Mouse (Mus musculus): ENCODE measurements around the gene Plk5. TPM values are rescaled to one million over a fixed set of nuclear protein-coding genes. Genes with fewer than 3 reads are reported as not detected.

Gene Plk5
- total RNA-seq, 2 experiments from 2014 or later = 3.1 to 5.1 TPM

- DNase-seq (ENCODE audit: extremely low spot score in 1 of 2, low spot score in 2 of 2) = peak; percentile 96 to 99
Measured at GRCm38 (mm10) chr10:80398719-80399190, 42.5 kb downstream of the Plk5 start.

GRCm38 (mm10) chr10:80399191-80399972 lies 43.1 kb downstream of the Plk5 start, which contains the start of gene Mbd3:
Mbd3 (minus strand) TSS chr10:80399550.
- peak; percentile 100 for DNase-seq (ENCODE audit: extremely low spot score in 1 of 2, low spot score in 2 of 2)
- intact Hi-C loops (cut with DNase I) = no loop called here

More at GRCm38 (mm10) chr10:80398719-80399190, 42.5 kb downstream of the Plk5 start:
- intact Hi-C loops (cut with DNase I) = no loop called here

- intact Hi-C loops (cut with DNase I) = no loop called here
- DNase-seq (ENCODE audit: extremely low spot score in 1 of 2, low spot score in 2 of 2) = no peak
Measured at GRCm38 (mm10) chr10:80399973-80400703, 43.9 kb downstream of the Plk5 start.

- intact Hi-C loops (cut with DNase I) = no loop called here
- DNase-seq (ENCODE audit: extremely low spot score in 1 of 2, low spot score in 2 of 2) = no peak
Measured at GRCm38 (mm10) chr10:80400704-80401161, 44.5 kb downstream of the Plk5 start.

- intact Hi-C loops (cut with DNase I) = no loop called here
- no peak for DNase-seq (ENCODE audit: extremely low spot score in 1 of 2, low spot score in 2 of 2)
Measured at GRCm38 (mm10) chr10:80403044-80403692, 46.9 kb downstream of the Plk5 start.

- no peak for DNase-seq (ENCODE audit: extremely low spot score in 1 of 2, low spot score in 2 of 2)
- intact Hi-C loops (cut with DNase I) = no loop called here
Measured at GRCm38 (mm10) chr10:80405481-80406173, 49.4 kb downstream of the Plk5 start.

GRCm38 (mm10) chr10:80406684-80407501 lies 50.6 kb downstream of the Plk5 start, which contains the start of gene Uqcr11:
Uqcr11 (minus strand) TSS chr10:80406830.
- intact Hi-C loops (cut with DNase I) = no loop called here
- DNase-seq (ENCODE audit: extremely low spot score in 1 of 2, low spot score in 2 of 2) = peak; percentile 92 to 94

- no peak for DNase-seq (ENCODE audit: extremely low spot score in 1 of 2, low spot score in 2 of 2)
- intact Hi-C loops (cut with DNase I) = no loop called here
Measured at GRCm38 (mm10) chr10:80407924-80408323, 51.7 kb downstream of the Plk5 start.

GRCm38 (mm10) chr10:80412656-80413541 lies 56.6 kb downstream of the Plk5 start:
- peak; percentile 80 to 82 for DNase-seq (ENCODE audit: extremely low spot score in 1 of 2, low spot score in 2 of 2)
- intact Hi-C loops (cut with DNase I) = no loop called here

Small RNAs within 50 kb of the gene (microRNA-seq; reads per million reads assigned to microRNA genes)
- not detected for gene Gm22721

Other genes starting within 250 kb of the Plk5 start
- 10 to 100 TPM; 81.6 to 93.4 TPM for gene Stk11, start 240.7 kb upstream of the Plk5 start, total RNA-seq (2021)
- 100 to 1,000 TPM; 342 to 379 TPM for gene Atp5d, start 217.8 kb upstream of the Plk5 start, total RNA-seq (2021)
- gene Cbarp, start 215.6 kb upstream of the Plk5 start, total RNA-seq (2021) = 100 to 1,000 TPM; 394 to 415 TPM
- 100 to 1,000 TPM in 1 of 2 experiments, 10 to 100 TPM in 1; 92.6 to 103 TPM for gene Midn, start 208.2 kb upstream of the Plk5 start, total RNA-seq (2021)
- 100 to 1,000 TPM; 138 to 151 TPM for gene Cirbp, start 190.5 kb upstream of the Plk5 start, total RNA-seq (2021)
- 1 to 10 TPM; 4.5 TPM for gene 1600002K03Rik, start 183.5 kb upstream of the Plk5 start, total RNA-seq (2021)
- gene Efna2, start 177.0 kb upstream of the Plk5 start, total RNA-seq (2021) = 10 to 100 TPM; 18.4 to 19.1 TPM
- gene Mum1, start 130.0 kb upstream of the Plk5 start, total RNA-seq (2021) = 10 to 100 TPM; 43.5 to 45.3 TPM
- gene Ndufs7, start 107.3 kb upstream of the Plk5 start, total RNA-seq (2021) = 100 to 1,000 TPM; 142 to 161 TPM
- 10 to 100 TPM; 25.9 to 26.0 TPM for gene Gamt, start 95.4 kb upstream of the Plk5 start, total RNA-seq (2021)
- 10 to 100 TPM; 95.2 to 98.6 TPM for gene Dazap1, start 95.0 kb upstream of the Plk5 start, total RNA-seq (2021)
- gene Rps15, start 64.0 kb upstream of the Plk5 start, total RNA-seq (2021) = 100 to 1,000 TPM; 784 to 803 TPM
- gene Apc2, start 60.5 kb upstream of the Plk5 start, total RNA-seq (2021) = 100 to 1,000 TPM; 175 to 194 TPM
- 10 to 100 TPM; 19.9 to 21.0 TPM for gene 2310011J03Rik, start 35.9 kb upstream of the Plk5 start, total RNA-seq (2021)
- gene Pcsk4, start 27.0 kb upstream of the Plk5 start, total RNA-seq (2021) = 1 to 10 TPM; 9.8 to 9.9 TPM
- gene Reep6, start 26.5 kb upstream of the Plk5 start, total RNA-seq (2021) = 10 to 100 TPM in 1 of 2 experiments, 1 to 10 TPM in 1; 9.3 to 10.1 TPM
- gene Adamtsl5, start 8.0 kb upstream of the Plk5 start, total RNA-seq (2021) = under 1 TPM; 0.66 to 0.85 TPM
- 10 to 100 TPM; 31.1 to 35.4 TPM for gene Mex3d, start 31.2 kb downstream of the Plk5 start, total RNA-seq (2021)
- 100 to 1,000 TPM; 121 to 124 TPM for gene Mbd3, start 43.1 kb downstream of the Plk5 start, total RNA-seq (2021)
- gene Uqcr11, start 50.4 kb downstream of the Plk5 start, total RNA-seq (2021) = 100 to 1,000 TPM; 508 to 513 TPM
- 10 to 100 TPM; 29.6 to 31.1 TPM for gene Tcf3, start 77.2 kb downstream of the Plk5 start, total RNA-seq (2021)
- gene Onecut3, start 138.4 kb downstream of the Plk5 start, total RNA-seq (2021) = not detected
- under 1 TPM; 0.14 to 0.49 TPM for gene Atp8b3, start 182.7 kb downstream of the Plk5 start, total RNA-seq (2021)
- 10 to 100 TPM; 49.5 to 49.6 TPM for gene Rexo1, start 205.1 kb downstream of the Plk5 start, total RNA-seq (2021)
- gene Klf16, start 220.9 kb downstream of the Plk5 start, total RNA-seq (2021) = 10 to 100 TPM; 40.1 to 46.3 TPM
- 100 to 1,000 TPM; 191 to 194 TPM for gene Abhd17a, start 233.9 kb downstream of the Plk5 start, total RNA-seq (2021)
- gene Scamp4, start 246.4 kb downstream of the Plk5 start, total RNA-seq (2021) = 10 to 100 TPM; 37.5 to 37.9 TPM
- gene Adat3, start 246.4 kb downstream of the Plk5 start, total RNA-seq (2021) = 1 to 10 TPM; 4.3 TPM
- gene Gm49322, start 249.6 kb downstream of the Plk5 start, total RNA-seq (2021) = 1 to 10 TPM; 2.0 to 3.0 TPM